Mouse (Mus musculus) spleen, adult 2 months (tissue): ENCODE measurements around the gene Ghrhr. TPM values are rescaled to one million over a fixed set of nuclear protein-coding genes. Genes with fewer than 3 reads are reported as not detected.

Source experiments
- DNase-seq, 2 experiments: peaks; one replicate each; pipeline versions ENCODE4 v3.0.0 to v3.0.0-alpha.2; 2012 to 2021; ENCODE audit warnings: low spot score in 2 of 2, low read depth in 1 of 2
- H3K27ac ChIP-seq: fragments of 200-500 bp; 2 replicates; pipeline ENCODE4 v1.5.1; 2012; ENCODE audit warnings: low read length, inconsistent platforms; ENCODE audit not compliant: insufficient read depth
- H3K27me3 ChIP-seq: fragments of 200-500 bp; 2 replicates; pipeline ENCODE4 v1.6.1; 2012; ENCODE audit warnings: mild to moderate bottlenecking, moderate library complexity, low read length, inconsistent platforms; ENCODE audit not compliant: control insufficient read depth, insufficient read depth
- H3K36me3 ChIP-seq: fragments of 200-500 bp; 2 replicates; pipeline ENCODE4 v1.6.1; 2012; ENCODE audit warnings: mild to moderate bottlenecking, low read length, inconsistent platforms; ENCODE audit not compliant: control insufficient read depth, insufficient read depth
- H3K4me1 ChIP-seq: fragments of 200-500 bp; 2 replicates; pipeline ENCODE4 v1.6.1; 2011; ENCODE audit warnings: inconsistent platforms; ENCODE audit not compliant: control insufficient read depth, insufficient read depth, insufficient read length
- H3K4me3 ChIP-seq: fragments of 200-500 bp; 2 replicates; pipeline ENCODE4 v1.5.1; 2011; ENCODE audit warnings: mild to moderate bottlenecking, inconsistent platforms; ENCODE audit not compliant: insufficient read depth, insufficient read length; ENCODE audit errors: extremely low read depth
- CTCF ChIP-seq: fragments of 200-500 bp; IDR thresholded peaks from 2 replicates; pipeline ENCODE4 v1.5.1; 2011; ENCODE audit warnings: mild to moderate bottlenecking, inconsistent platforms; ENCODE audit not compliant: insufficient read depth, insufficient read length, insufficient replicate concordance; ENCODE audit errors: extremely low read depth
- POLR2A ChIP-seq: fragments of 200-500 bp; IDR thresholded peaks from 2 replicates; pipeline ENCODE4 v1.6.1; 2011; ENCODE audit warnings: low read depth, low read length, inconsistent platforms
- WGBS: fragments of 180-500 bp; shearing (Covaris S2); methylation state at CpG from one replicate; pipeline ENCODE4 v1.1.7; 2018; 5-methylcytosine and 5-hydroxymethylcytosine counted together
- polyA plus RNA-seq: library from polyadenylated mRNA; depleted of rRNA; stranded (reverse); fragments of >200 nt; gene quantifications from 2 replicates; pipeline ENCODE4 v1.2.3, GENCODE M21; 2012

Ghrhr gene
- polyA plus RNA-seq, 1 experiment, result not detected

- DNase-seq, result no peak
- no peak overlapping the region for H3K27ac ChIP-seq
- no peak overlapping the region for H3K4me3 ChIP-seq
- H3K4me1 ChIP-seq, result no peaks in the 10 kb centered on the region
- no peaks in the 10 kb centered on the region for H3K36me3 ChIP-seq
- 46% methylated on average over 2 of the region's 2 CpGs for WGBS
- no peak for TF ChIP-seq POLR2A
- no peak for TF ChIP-seq CTCF
- no peaks in the 10 kb centered on the region for H3K27me3 ChIP-seq
These were observed 42.8 kb downstream of the Ghrhr start for GRCm38 (mm10) chr6:55418746-55419410.

GRCm38 (mm10) chr6:55420411-55420810 lies 44.3 kb downstream of the Ghrhr start:
- DNase-seq, result no peak
- Histone ChIP-seq H3K4me3 (no peak overlapping the region), H3K36me3 (no peaks in the 10 kb centered on the region), H3K27me3 (no peaks in the 10 kb centered on the region), H3K27ac (no peak overlapping the region), H3K4me1 (no peaks in the 10 kb centered on the region)
- TF ChIP-seq POLR2A (no peak), CTCF (no peak)
- WGBS, result 68% methylated on average over 3 of the region's 3 CpGs

GRCm38 (mm10) chr6:55420869-55421361 lies 44.8 kb downstream of the Ghrhr start:
- WGBS, result 57% methylated on average over 1 of the region's 1 CpGs
- Histone ChIP-seq H3K27ac (no peak overlapping the region), H3K36me3 (no peaks in the 10 kb centered on the region), H3K4me3 (no peak overlapping the region), H3K27me3 (no peaks in the 10 kb centered on the region), H3K4me1 (no peaks in the 10 kb centered on the region)
- no peak for DNase-seq
- TF ChIP-seq POLR2A (no peak), CTCF (no peak)

- Histone ChIP-seq H3K4me1 (no peaks in the 10 kb centered on the region), H3K4me3 (no peak overlapping the region), H3K36me3 (no peaks in the 10 kb centered on the region), H3K27ac (no peak overlapping the region), H3K27me3 (no peaks in the 10 kb centered on the region)
- TF ChIP-seq POLR2A (no peak), CTCF (no peak)
- no peak for DNase-seq
These were observed 56.0 kb downstream of the Ghrhr start for GRCm38 (mm10) chr6:55432121-55432520.

- Histone ChIP-seq H3K36me3 (no peaks in the 10 kb centered on the region), H3K4me3 (no peak overlapping the region), H3K4me1 (no peaks in the 10 kb centered on the region), H3K27me3 (no peaks in the 10 kb centered on the region), H3K27ac (no peak overlapping the region)
- 86% methylated on average over 3 of the region's 3 CpGs for WGBS
- no peak for TF ChIP-seq POLR2A
- no peak for TF ChIP-seq CTCF
- DNase-seq, result no peak
These were observed 58.3 kb downstream of the Ghrhr start for GRCm38 (mm10) chr6:55434360-55434759.

- H3K4me3 ChIP-seq, result no peak overlapping the region
- H3K27ac ChIP-seq, result no peak overlapping the region
- no peaks in the 10 kb centered on the region for H3K4me1 ChIP-seq
- no peaks in the 10 kb centered on the region for H3K27me3 ChIP-seq
- H3K36me3 ChIP-seq, result no peaks in the 10 kb centered on the region
- DNase-seq, result no peak
- 83% methylated on average over 8 of the region's 8 CpGs for WGBS
- TF ChIP-seq POLR2A (no peak), CTCF (no peak)
These were observed 59.4 kb downstream of the Ghrhr start for GRCm38 (mm10) chr6:55435266-55436159.
